Mouse (Mus musculus) kidney, postnatal 10 days (tissue): ENCODE data around the gene Orai3.
"Not testable (repeated sequence)": the region's sequence is repeated elsewhere in the genome, so short reads cannot be mapped to it uniquely, and the experiment has no call there.

Experiments
- DNase-seq: peaks from one replicate; pipeline ENCODE4 v3.0.0; 2021; ENCODE audit warnings: mixed read lengths

Gene Orai3

GRCm38 (mm10) chr7:127765756-127766155 is 3.9 kb upstream of the Orai3 start:
- peak; percentile 46 for DNase-seq

GRCm38 (mm10) chr7:127766851-127767609 is 2.6 kb upstream of the Orai3 start:
- no peak for DNase-seq

- peak; percentile 26 for DNase-seq
Observed at GRCm38 (mm10) chr7:127767671-127768345, 1.8 kb upstream of the Orai3 start.

- DNase-seq: peak; percentile 57
Observed at GRCm38 (mm10) chr7:127768346-127768996, 1.1 kb upstream of the Orai3 start.

- DNase-seq: peak; percentile 96
Observed at GRCm38 (mm10) chr7:127768997-127769593, 520 bp upstream of the Orai3 start.

- DNase-seq: peak; percentile 26
Observed at GRCm38 (mm10) chr7:127770039-127770905, 657 bp downstream of the Orai3 start.

- DNase-seq: no peak
Observed at GRCm38 (mm10) chr7:127771262-127771661, 1.6 kb downstream of the Orai3 start.

- no peak for DNase-seq
Observed at GRCm38 (mm10) chr7:127772080-127772479, 2.5 kb downstream of the Orai3 start.

- DNase-seq: no peak
Observed at GRCm38 (mm10) chr7:127772557-127772956, 2.9 kb downstream of the Orai3 start.

- peak; percentile 84 for DNase-seq
Observed at GRCm38 (mm10) chr7:127773664-127774384, 4.2 kb downstream of the Orai3 start.

GRCm38 (mm10) chr7:127775837-127776236 is 6.2 kb downstream of the Orai3 start:
- not testable (repeated sequence) for DNase-seq

GRCm38 (mm10) chr7:127776426-127776825 is 6.8 kb downstream of the Orai3 start, which contains the start of gene Setd1a:
Gene Setd1a (plus strand): TSS chr7:127776670.
- DNase-seq: peak; percentile 95

GRCm38 (mm10) chr7:127776878-127777473 is 7.4 kb downstream of the Orai3 start:
- DNase-seq: peak; percentile 99

GRCm38 (mm10) chr7:127777474-127778266 is 8.1 kb downstream of the Orai3 start:
- peak; percentile 83 for DNase-seq

- no peak for DNase-seq
Observed at GRCm38 (mm10) chr7:127778350-127778749, 8.7 kb downstream of the Orai3 start.

- DNase-seq: no peak
Observed at GRCm38 (mm10) chr7:127785308-127785707, 15.7 kb downstream of the Orai3 start, which contains the start of gene Gm49388. Gene Gm49388 (plus strand): TSS chr7:127785608.

- DNase-seq: no peak
Observed at GRCm38 (mm10) chr7:127797076-127797845, 27.6 kb downstream of the Orai3 start.

- DNase-seq: no peak
Observed at GRCm38 (mm10) chr7:127798591-127798990, 29.0 kb downstream of the Orai3 start.

GRCm38 (mm10) chr7:127799211-127799610 is 29.6 kb downstream of the Orai3 start:
- no peak for DNase-seq
